Mouse (Mus musculus) heart, embryonic 16.5 days (tissue): ENCODE results near the gene Sh3bp2. TPM values are rescaled to one million over a fixed set of nuclear protein-coding genes. Genes with fewer than 3 reads are reported as not detected.

ENCODE experiments used
- ATAC-seq: fragments of 200-750 bp; cut with Nextera tagmentation; replicated peaks from 2 replicates; pipeline ENCODE4 v1.8.0; 2017; ENCODE audit warnings: moderate number of reproducible peaks; ENCODE audit not compliant: insufficient read depth, low FRiP score; ENCODE audit errors: extremely low read depth
- H3K27ac ChIP-seq: fragments of 300-500 bp; sonication (generic); 2 replicates; pipeline ENCODE4 v1.5.1; 2014; ENCODE audit warnings: mild to moderate bottlenecking, low read length, control low read depth, moderate library complexity
- H3K27me3 ChIP-seq: fragments of 300-500 bp; sonication (generic); 2 replicates; pipeline ENCODE4 v1.6.1; 2014; ENCODE audit warnings: low read length, mixed read lengths; ENCODE audit not compliant: control insufficient read depth, insufficient read depth
- H3K36me3 ChIP-seq: fragments of 300-500 bp; sonication (generic); 2 replicates; pipeline ENCODE4 v1.6.1; 2014; ENCODE audit not compliant: control insufficient read depth, insufficient read depth
- H3K4me1 ChIP-seq: fragments of 300-500 bp; sonication (generic); 2 replicates; pipeline ENCODE4 v1.6.1; 2014; ENCODE audit warnings: low read length, mixed read lengths; ENCODE audit not compliant: control insufficient read depth, insufficient read depth
- H3K4me2 ChIP-seq: fragments of 300-500 bp; sonication (generic); 2 replicates; pipeline ENCODE4 v1.6.1; 2014; ENCODE audit warnings: low read depth, mild to moderate bottlenecking, control low read depth, low read length
- H3K4me3 ChIP-seq: fragments of 300-500 bp; sonication (generic); 2 replicates; pipeline ENCODE4 v1.5.1; 2014; ENCODE audit warnings: mild to moderate bottlenecking, control low read depth, low read length
- H3K9ac ChIP-seq: fragments of 300-500 bp; sonication (generic); 2 replicates; pipeline ENCODE4 v1.6.1; 2014; ENCODE audit warnings: low read length, control low read depth
- H3K9me3 ChIP-seq: fragments of 300-500 bp; sonication (generic); replicated peaks from 2 replicates; pipeline ENCODE4 v1.6.1; 2016; ENCODE audit warnings: low read length; ENCODE audit not compliant: control insufficient read depth
- WGBS: fragments of 180-500 bp; shearing (Covaris S2); extraction: QIAGEN DNeasy Blood & Tissue Kit; methylation state at CpG from one replicate; pipeline ENCODE4 v1.1.7; 2014; 5-methylcytosine and 5-hydroxymethylcytosine counted together
- polyA plus RNA-seq: library from polyadenylated mRNA; unstranded; fragments of >200 nt; fragmentation: Nextera tagmentation; extraction: Ambion mirVana; gene quantifications from 2 replicates; pipeline ENCODE4 v1.2.1, GENCODE M21; 2015

Gene Sh3bp2
- polyA plus RNA-seq, 1 experiment from 2014 or later = 3.9 TPM

- WGBS = 70% methylated on average over 3 of the region's 3 CpGs
Observed at GRCm38 (mm10) chr5:34501588-34501987, 24.1 kb upstream of the Sh3bp2 start.

DNA sequence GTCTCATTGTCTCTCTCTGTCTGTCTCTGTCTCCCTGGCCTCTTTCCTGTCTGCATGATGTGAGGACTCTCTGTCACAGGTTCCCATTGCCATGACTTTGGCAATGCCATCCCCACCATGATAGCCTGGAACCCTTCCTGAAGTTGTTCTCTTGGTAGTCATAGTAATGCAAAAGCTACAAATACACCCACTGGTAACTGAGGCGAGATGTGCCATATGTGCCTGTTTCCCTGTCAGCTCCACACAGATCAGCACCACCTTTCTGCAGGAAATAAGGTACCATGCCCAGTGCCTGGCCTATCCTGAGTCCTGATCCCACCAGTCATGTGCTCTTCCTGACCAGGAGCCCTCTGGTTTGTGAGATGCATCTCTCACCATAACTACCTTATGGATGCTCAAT lies 23.2 kb upstream of the Sh3bp2 start:
- WGBS = 87% methylated on average over 1 of the region's 1 CpGs
- Histone ChIP-seq H3K9ac (no peak overlapping the region), H3K4me2 (no peak overlapping the region), H3K27me3 (no peaks in the 10 kb centered on the region), H3K4me3 (no peak overlapping the region), H3K36me3 (peaks cover 9% of the 10 kb centered on the region; the same call in 1 of the 2 replicates), H3K27ac (no peak overlapping the region), H3K4me1 (no peaks in the 10 kb centered on the region), H3K9me3 (no peaks in the 10 kb centered on the region)
- no peak for ATAC-seq

More at GRCm38 (mm10) chr5:34501588-34501987, 24.1 kb upstream of the Sh3bp2 start:
- H3K36me3 ChIP-seq = peaks cover 9% of the 10 kb centered on the region; the same call in 1 of the 2 replicates
- no peaks in the 10 kb centered on the region for H3K27me3 ChIP-seq
- H3K9ac ChIP-seq = no peak overlapping the region
- no peak overlapping the region for H3K4me2 ChIP-seq
- H3K4me1 ChIP-seq = no peaks in the 10 kb centered on the region
- H3K4me3 ChIP-seq = no peak overlapping the region
- ATAC-seq = no peak
- H3K9me3 ChIP-seq = no peaks in the 10 kb centered on the region
- H3K27ac ChIP-seq = no peak overlapping the region

- ATAC-seq = no peak
- H3K4me3 ChIP-seq = no peak overlapping the region
- H3K4me1 ChIP-seq = no peaks in the 10 kb centered on the region
- no peak overlapping the region for H3K27ac ChIP-seq
- H3K9me3 ChIP-seq = no peaks in the 10 kb centered on the region
- H3K4me2 ChIP-seq = no peak overlapping the region
- H3K27me3 ChIP-seq = no peaks in the 10 kb centered on the region
- WGBS = 64% methylated on average over 6 of the region's 6 CpGs
- H3K9ac ChIP-seq = no peak overlapping the region
- H3K36me3 ChIP-seq = peaks cover 9% of the 10 kb centered on the region; the same call in 1 of the 2 replicates
Observed at GRCm38 (mm10) chr5:34502821-34503220, 22.8 kb upstream of the Sh3bp2 start.

GRCm38 (mm10) chr5:34512486-34512885 lies 13.2 kb upstream of the Sh3bp2 start:
- no peak overlapping the region for H3K9ac ChIP-seq
- no peaks in the 10 kb centered on the region for H3K36me3 ChIP-seq
- H3K4me1 ChIP-seq = peaks cover 5% of the 10 kb centered on the region; the same call in 1 of the 2 replicates
- H3K4me2 ChIP-seq = no peak overlapping the region
- H3K4me3 ChIP-seq = no peak overlapping the region
- WGBS = 92% methylated on average over 3 of the region's 3 CpGs
- no peaks in the 10 kb centered on the region for H3K27me3 ChIP-seq
- ATAC-seq = no peak
- no peak overlapping the region for H3K27ac ChIP-seq
- no peaks in the 10 kb centered on the region for H3K9me3 ChIP-seq

GRCm38 (mm10) chr5:34513466-34514217 lies 12.0 kb upstream of the Sh3bp2 start, which contains the start of gene Tnip2:
Gene Tnip2, minus strand, starts transcription at chr5:34513991.
- Histone ChIP-seq H3K36me3 (no peaks in the 10 kb centered on the region), H3K4me3 (peak within 1 kb of the TSS; percentile 88), H3K27ac (peak within 1 kb of the TSS; percentile 62), H3K4me1 (peaks cover 5% of the 10 kb centered on the region; the same call in 1 of the 2 replicates), H3K27me3 (no peaks in the 10 kb centered on the region), H3K4me2 (peak within 1 kb of the TSS; percentile 97), H3K9me3 (no peaks in the 10 kb centered on the region), H3K9ac (peak within 1 kb of the TSS; percentile 94)
- WGBS = under 1% methylated on average over 64 of the region's 64 CpGs
- ATAC-seq = peak; percentile 99

DNA sequence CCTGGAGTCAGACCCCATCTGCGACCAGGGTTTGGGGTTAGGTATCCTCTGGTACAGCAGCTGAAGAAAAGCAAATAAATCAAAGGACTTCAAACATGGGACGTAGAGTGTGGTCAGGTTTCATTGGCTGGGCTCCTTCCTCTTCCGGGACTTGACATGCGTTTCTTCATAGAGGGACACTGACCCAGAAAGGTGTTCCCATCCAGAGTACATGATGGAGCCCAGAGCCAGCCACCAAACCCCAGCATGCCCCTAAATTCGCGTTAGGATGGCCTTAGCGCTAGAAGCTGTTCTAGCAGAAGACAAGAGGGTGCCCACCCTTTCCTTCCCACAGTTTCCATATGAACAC lies 11.4 kb upstream of the Sh3bp2 start:
- peaks cover 5% of the 10 kb centered on the region; the same call in 1 of the 2 replicates for H3K4me1 ChIP-seq
- H3K27me3 ChIP-seq = no peaks in the 10 kb centered on the region
- peak overlapping the region; percentile 97 for H3K4me2 ChIP-seq
- 17% methylated on average over 7 of the region's 7 CpGs for WGBS
- H3K9me3 ChIP-seq = no peaks in the 10 kb centered on the region
- peak overlapping the region; percentile 88 for H3K4me3 ChIP-seq
- H3K9ac ChIP-seq = peak overlapping the region; percentile 68
- peak overlapping the region; percentile 51 for H3K27ac ChIP-seq
- ATAC-seq = peak; percentile 16
- H3K36me3 ChIP-seq = no peaks in the 10 kb centered on the region

- Histone ChIP-seq H3K27ac (no peak overlapping the region), H3K4me3 (no peak overlapping the region), H3K9me3 (no peaks in the 10 kb centered on the region), H3K4me1 (peaks cover 5% of the 10 kb centered on the region; the same call in 1 of the 2 replicates), H3K27me3 (no peaks in the 10 kb centered on the region), H3K4me2 (no peak overlapping the region), H3K36me3 (no peaks in the 10 kb centered on the region), H3K9ac (no peak overlapping the region)
- no peak for ATAC-seq
Observed at GRCm38 (mm10) chr5:34515096-34515495, 10.5 kb upstream of the Sh3bp2 start.

DNA sequence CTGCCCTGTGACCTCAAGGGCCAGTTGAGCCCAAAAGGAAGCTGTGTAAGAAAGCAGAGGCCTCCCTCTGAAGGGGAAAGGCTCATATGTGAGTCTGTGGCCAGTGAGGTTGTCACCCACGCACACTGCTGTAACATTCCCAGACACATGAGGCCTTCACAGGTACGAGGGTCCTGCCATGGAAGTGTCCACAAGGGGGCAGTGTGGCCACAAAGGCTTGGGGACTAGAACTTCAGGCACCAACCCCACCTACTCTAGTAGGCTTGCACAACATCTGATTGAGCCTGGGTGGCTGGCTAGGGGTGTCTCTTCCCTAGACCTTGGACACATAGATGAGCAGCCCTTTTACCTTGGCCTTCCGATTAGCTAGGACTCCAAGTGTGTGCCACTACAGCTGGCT lies 7.7 kb upstream of the Sh3bp2 start:
- Histone ChIP-seq H3K9ac (no peak overlapping the region), H3K27ac (no peak overlapping the region), H3K36me3 (no peaks in the 10 kb centered on the region), H3K4me1 (peaks cover 17% of the 10 kb centered on the region), H3K27me3 (no peaks in the 10 kb centered on the region), H3K4me2 (no peak overlapping the region), H3K4me3 (no peak overlapping the region), H3K9me3 (no peaks in the 10 kb centered on the region)
- 22% methylated on average over 3 of the region's 3 CpGs for WGBS
- ATAC-seq = no peak

DNA sequence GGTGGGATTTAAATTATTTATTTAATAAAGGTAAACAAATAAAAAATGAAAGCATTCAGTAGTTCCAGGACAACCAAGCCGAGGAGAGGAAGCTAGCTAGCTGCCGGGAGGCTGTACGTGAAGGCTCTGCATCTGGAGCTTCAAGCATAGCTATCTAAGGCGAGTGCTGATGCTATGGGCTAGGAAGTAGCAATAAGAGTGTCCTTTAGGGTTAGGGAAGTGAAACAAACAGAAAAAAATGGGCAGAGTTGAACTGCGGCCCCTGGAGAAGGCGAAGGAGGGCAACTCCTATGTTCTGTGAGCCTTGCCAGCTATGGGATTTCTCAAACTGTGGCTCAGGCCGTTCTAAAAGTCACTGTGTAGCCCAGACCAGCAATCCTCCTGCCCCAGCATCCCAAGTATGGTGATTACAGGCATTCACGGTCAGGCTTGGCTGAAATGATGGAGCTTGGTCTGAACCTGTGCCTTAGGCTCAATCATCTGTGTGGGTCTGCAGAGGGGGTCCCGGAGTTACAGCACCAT lies 6.2 kb upstream of the Sh3bp2 start:
- no peaks in the 10 kb centered on the region for H3K27me3 ChIP-seq
- peaks cover 14% of the 10 kb centered on the region for H3K4me1 ChIP-seq
- 82% methylated on average over 9 of the region's 9 CpGs for WGBS
- H3K9ac ChIP-seq = no peak overlapping the region
- H3K27ac ChIP-seq = no peak overlapping the region
- no peak for ATAC-seq
- H3K4me2 ChIP-seq = no peak overlapping the region
- no peaks in the 10 kb centered on the region for H3K36me3 ChIP-seq
- no peaks in the 10 kb centered on the region for H3K9me3 ChIP-seq
- H3K4me3 ChIP-seq = no peak overlapping the region
